ENCODE assay signal across 8 mouse cellular contexts in the genomic region with DNA sequence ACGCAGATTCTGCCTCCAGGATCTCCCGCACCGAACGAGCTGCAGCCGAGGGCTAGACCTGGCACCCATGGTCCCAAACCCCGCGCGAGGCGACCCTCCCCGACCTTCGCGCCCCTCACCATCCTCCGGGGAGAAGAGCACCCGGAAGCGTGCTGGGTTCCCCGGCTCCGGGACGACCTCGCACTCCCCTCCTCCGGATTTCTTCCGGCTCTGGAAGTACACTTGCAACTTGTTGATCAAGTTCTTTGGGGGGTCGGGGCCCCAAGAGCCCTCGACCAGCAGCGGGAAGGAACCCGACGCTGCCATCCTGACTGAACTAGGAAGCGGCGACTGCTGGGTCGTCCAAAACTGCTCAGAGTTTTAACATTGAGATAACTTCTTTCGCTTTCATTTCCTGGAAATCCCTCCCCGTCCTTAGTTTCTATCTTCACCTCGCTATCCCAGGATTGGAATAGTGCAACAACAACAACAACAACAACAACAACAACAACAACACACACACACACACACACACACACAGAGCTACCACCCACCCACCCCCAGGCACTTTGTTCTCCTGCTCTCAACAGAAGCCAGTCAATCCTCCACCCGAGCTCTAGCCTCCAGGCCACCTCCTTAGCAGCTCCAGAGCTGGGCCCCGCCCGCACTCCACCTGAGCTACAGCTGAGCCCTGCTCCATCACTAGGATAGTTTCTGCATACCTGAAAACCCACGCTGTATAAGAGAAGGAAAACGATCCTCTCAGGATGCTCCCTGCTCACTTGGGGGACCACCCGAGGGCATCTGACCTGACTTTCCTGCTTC. TPM values are rescaled to one million over a fixed set of nuclear protein-coding genes. Genes with fewer than 3 reads are reported as not detected.
DNase-seq lines count a peak whose midpoint lies in the region; ATAC-seq and TF ChIP-seq lines count a peak whose summit lies in the region.

A gene (minus strand): TSS at position 497 of the 804 bp plus-strand sequence.

- H3K36me3 ChIP-seq in forebrain, embryonic 14.5 days (ENCODE audit: control insufficient read depth, insufficient read depth, low read length) = no peaks in the 10 kb centered on the region
- no peaks in the 10 kb centered on the region for H3K36me3 ChIP-seq in hindbrain, embryonic 13.5 days
- H3K36me3 ChIP-seq in limb, embryonic 15.5 days = no peaks in the 10 kb centered on the region
- H3K36me3 ChIP-seq in midbrain, embryonic 14.5 days (ENCODE audit: control insufficient read depth, insufficient read depth, low read length) = no peaks in the 10 kb centered on the region
- no peaks in the 10 kb centered on the region for H3K36me3 ChIP-seq in stomach, postnatal 0 days (ENCODE audit: control insufficient read depth, insufficient read depth, low read length)

- TF ChIP-seq CTCF in stomach, postnatal 0 days (IDR thresholded peaks at IDR 0.05; ENCODE audit: low read depth) = no peak

- H3K4me1 ChIP-seq in forebrain, embryonic 14.5 days (ENCODE audit: control insufficient read depth, insufficient read depth, low read length) = no peaks in the 10 kb centered on the region; the same call in 1 of the 2 replicates
- peaks cover 13% of the 10 kb centered on the region for H3K4me1 ChIP-seq in hindbrain, embryonic 13.5 days (replicated peaks)
- H3K4me1 ChIP-seq in limb, embryonic 15.5 days = peaks cover 10% of the 10 kb centered on the region; the same call in 1 of the 2 replicates
- 0 out of 2 replicates have a peak, but pooled peaks cover 6% of the 10 kb centered on the region for H3K4me1 ChIP-seq in midbrain, embryonic 14.5 days (ENCODE audit: control insufficient read depth, insufficient read depth, low read length)
- H3K4me1 ChIP-seq in stomach, postnatal 0 days (replicated peaks; ENCODE audit: control insufficient read depth, insufficient read depth) = no peaks in the 10 kb centered on the region

- peak within 1 kb of the TSS; percentile 94 for H3K4me2 ChIP-seq in forebrain, embryonic 14.5 days (ENCODE audit: low read length)
- H3K4me2 ChIP-seq in hindbrain, embryonic 13.5 days = peak within 1 kb of the TSS; percentile 92
- H3K4me2 ChIP-seq in limb, embryonic 15.5 days = peak within 1 kb of the TSS; percentile 77
- peak within 1 kb of the TSS; percentile 88 for H3K4me2 ChIP-seq in midbrain, embryonic 14.5 days (ENCODE audit: low read length)
- peak within 1 kb of the TSS; percentile 79 for H3K4me2 ChIP-seq in stomach, postnatal 0 days (replicated peaks; ENCODE audit: low read depth)

- peak; percentile 54; the same call in 1 of the 2 replicates for ATAC-seq in forebrain, embryonic 14.5 days
- 0 out of 2 replicates have a peak, but pooled peaks have one; percentile 46 for ATAC-seq in hindbrain, embryonic 13.5 days (ENCODE audit: low FRiP score)
- no peak for ATAC-seq in limb, embryonic 15.5 days (ENCODE audit: insufficient number of reproducible peaks, low FRiP score, low TSS enrichment, low read depth)
- ATAC-seq in midbrain, embryonic 14.5 days (ENCODE audit: low FRiP score, low TSS enrichment) = no peak
- ATAC-seq in stomach, postnatal 0 days (ENCODE audit: low FRiP score, low TSS enrichment) = peak; percentile 69

- TF ChIP-seq EP300 in stomach, postnatal 0 days (optimal IDR thresholded peaks at IDR 0.05) = no peak

- WGBS in forebrain, embryonic 14.5 days = 2% methylated on average over 38 of the region's 38 CpGs
- 1% methylated on average over 38 of the region's 38 CpGs for WGBS in hindbrain, embryonic 13.5 days
- WGBS in limb, embryonic 15.5 days = 1% methylated on average over 35 of the region's 38 CpGs
- 2% methylated on average over 38 of the region's 38 CpGs for WGBS in midbrain, embryonic 14.5 days
- WGBS in stomach, postnatal 0 days = 2% methylated on average over 38 of the region's 38 CpGs

- peak; percentile 12 to 26 for DNase-seq in cerebellum, postnatal 10 days
- DNase-seq in cerebellum, adult 9-11 months = no peak
- DNase-seq in adrenal gland, postnatal 10 days = peak; percentile 64
- DNase-seq in forebrain, embryonic 14.5 days (ENCODE audit: low spot score) = peak; percentile 20
- peak; percentile 32 for DNase-seq in midbrain, embryonic 14.5 days
- peak; percentile 59 for DNase-seq in stomach, postnatal 0 days (ENCODE audit: low spot score)

- peak within 1 kb of the TSS; percentile 46 for H3K4me3 ChIP-seq in forebrain, embryonic 14.5 days (ENCODE audit: low read depth, low read length)
- H3K4me3 ChIP-seq in hindbrain, embryonic 13.5 days = peak within 1 kb of the TSS; percentile 48
- H3K4me3 ChIP-seq in limb, embryonic 15.5 days = peak within 1 kb of the TSS; percentile 57
- peak within 1 kb of the TSS; percentile 46 for H3K4me3 ChIP-seq in midbrain, embryonic 14.5 days (replicated peaks; ENCODE audit: low read depth, low read length)
- H3K4me3 ChIP-seq in stomach, postnatal 0 days (ENCODE audit: low read depth, low read length) = peak within 1 kb of the TSS; percentile 84

- no peak within 1 kb of the TSS for H3K27ac ChIP-seq in forebrain, embryonic 14.5 days (ENCODE audit: low read depth, low read length)
- H3K27ac ChIP-seq in hindbrain, embryonic 13.5 days = no peak within 1 kb of the TSS
- H3K27ac ChIP-seq in limb, embryonic 15.5 days = no peak within 1 kb of the TSS
- H3K27ac ChIP-seq in midbrain, embryonic 14.5 days (replicated peaks; ENCODE audit: low read depth, low read length) = no peak within 1 kb of the TSS
- peak within 1 kb of the TSS; percentile 75 for H3K27ac ChIP-seq in stomach, postnatal 0 days (replicated peaks)

- H3K27me3 ChIP-seq in forebrain, embryonic 14.5 days (replicated peaks; ENCODE audit: control insufficient read depth, insufficient read depth, low read length) = peaks cover 18% of the 10 kb centered on the region
- H3K27me3 ChIP-seq in hindbrain, embryonic 13.5 days = peaks cover 40% of the 10 kb centered on the region
- peaks cover 15% of the 10 kb centered on the region for H3K27me3 ChIP-seq in limb, embryonic 15.5 days
- peaks cover 23% of the 10 kb centered on the region for H3K27me3 ChIP-seq in midbrain, embryonic 14.5 days (ENCODE audit: control insufficient read depth, insufficient read depth, low read length)
- H3K27me3 ChIP-seq in stomach, postnatal 0 days (ENCODE audit: control insufficient read depth, insufficient read depth, low read length) = no peaks in the 10 kb centered on the region

- H3K9me3 ChIP-seq in forebrain, embryonic 14.5 days (replicated peaks; ENCODE audit: control insufficient read depth, low read length) = no peaks in the 10 kb centered on the region
- H3K9me3 ChIP-seq in hindbrain, embryonic 13.5 days = 0 out of 2 replicates have a peak, but pooled peaks cover 6% of the 10 kb centered on the region
- no peaks in the 10 kb centered on the region for H3K9me3 ChIP-seq in limb, embryonic 15.5 days
- no peaks in the 10 kb centered on the region for H3K9me3 ChIP-seq in midbrain, embryonic 14.5 days (ENCODE audit: control insufficient read depth, low read length)
- no peaks in the 10 kb centered on the region for H3K9me3 ChIP-seq in stomach, postnatal 0 days (ENCODE audit: control insufficient read depth, low read length)

- H3K9ac ChIP-seq in forebrain, embryonic 14.5 days (ENCODE audit: low read length) = peak within 1 kb of the TSS; percentile 65
- peak within 1 kb of the TSS; percentile 71 for H3K9ac ChIP-seq in hindbrain, embryonic 13.5 days
- peak within 1 kb of the TSS; percentile 58 for H3K9ac ChIP-seq in limb, embryonic 15.5 days
- H3K9ac ChIP-seq in midbrain, embryonic 14.5 days (replicated peaks; ENCODE audit: low read length) = peak within 1 kb of the TSS; percentile 42; the same call in 1 of the 2 replicates
- peak within 1 kb of the TSS; percentile 87 for H3K9ac ChIP-seq in stomach, postnatal 0 days (ENCODE audit: low read length)

RNA-seq across cellular contexts. Expression of the gene that starts here (rescaled TPM):
- total RNA-seq in adrenal gland, postnatal 10 days (2021) = 10 to 100 TPM in 1 of 2 experiments, 1 to 10 TPM in 1; 7.2 to 12.1 TPM
- polyA plus RNA-seq in forebrain, embryonic 14.5 days (2014; fragmentation: Nextera tagmentation; extraction: Ambion mirVana) = 0.16 and 0.25 TPM in 2 replicates
- 0.17 and 0.48 TPM in 2 replicates for polyA plus RNA-seq in hindbrain, embryonic 13.5 days (2015; fragmentation: Nextera tagmentation; extraction: Ambion mirVana)
- 0.98 and 1.2 TPM in 2 replicates for polyA plus RNA-seq in limb, embryonic 15.5 days (2015; fragmentation: Nextera tagmentation; extraction: Ambion mirVana)
- 0.09 and 0.62 TPM in 2 replicates for polyA plus RNA-seq in midbrain, embryonic 14.5 days (2014; fragmentation: Nextera tagmentation; extraction: Ambion mirVana)
- polyA plus RNA-seq in stomach, postnatal 0 days (2015; fragmentation: Nextera tagmentation; extraction: Ambion mirVana) = 1.4 and 1.7 TPM in 2 replicates

Comparison
In these comparisons a context has a peak if more than half of its experiments do, and no peak if none do; other contexts are left out.
1. Peak in DNase-seq, ATAC-seq, H3K4me3 ChIP-seq, H3K9ac ChIP-seq and H3K4me2 ChIP-seq in forebrain, embryonic 14.5 days; RNA of the gene not detected or under 1 TPM.
2. Peak in ATAC-seq, H3K4me3 ChIP-seq, H3K9ac ChIP-seq and H3K4me2 ChIP-seq in hindbrain, embryonic 13.5 days; RNA of the gene not detected or under 1 TPM.
3. Peak in DNase-seq, H3K4me3 ChIP-seq, H3K9ac ChIP-seq and H3K4me2 ChIP-seq in midbrain, embryonic 14.5 days; RNA of the gene not detected or under 1 TPM.